Mouse (Mus musculus) MEL (cell line): ENCODE measurements around the gene Plekhg1. TPM values are rescaled to one million over a fixed set of nuclear protein-coding genes. Genes with fewer than 3 reads are reported as not detected.

Experiments used
- DNase-seq: peaks from one replicate; pipeline ENCODE4 v3.0.0; 2011; ENCODE audit warnings: low read depth, low spot score
- H3K27ac ChIP-seq: 2 replicates; pipeline ENCODE4 v1.5.1; 2012; ENCODE audit warnings: low read depth, mild to moderate bottlenecking, control low read depth, low read length, moderate library complexity; ENCODE audit not compliant: control insufficient read depth
- H3K27me3 ChIP-seq, 2 experiments: fragments of 150-350 bp in 1 of 2; sonication (generic) in 1 of 2; 2 replicates each; pipeline ENCODE4 v1.6.1; 2012; ENCODE audit warnings: low read length in 2 of 2, mild to moderate bottlenecking in 2 of 2, improper control_type of control experiment in 1 of 2, moderate library complexity in 1 of 2; ENCODE audit not compliant: insufficient read depth in 2 of 2, control insufficient read depth in 1 of 2
- H3K36me3 ChIP-seq, 2 experiments: 2 replicates each; pipeline ENCODE4 v1.6.1; 2012 to 2014; ENCODE audit warnings: low read length in 2 of 2, improper control_type of control experiment in 1 of 2, inconsistent platforms in 1 of 2, mild to moderate bottlenecking in 1 of 2; ENCODE audit not compliant: insufficient read depth in 2 of 2, control insufficient read depth in 1 of 2
- H3K4me1 ChIP-seq, 2 experiments: fragments of 150-350 bp in 1 of 2; sonication (generic) in 1 of 2; 2 replicates each; pipeline ENCODE4 v1.6.1; 2012; ENCODE audit warnings: low read length in 2 of 2, improper control_type of control experiment in 1 of 2, mild to moderate bottlenecking in 1 of 2; ENCODE audit not compliant: insufficient read depth in 2 of 2, control insufficient read depth in 1 of 2
- H3K4me3 ChIP-seq, 2 experiments: fragments of 150-350 bp in 1 of 2; sonication (generic) in 1 of 2; 2 replicates each; pipeline ENCODE4 v1.5.1; 2012; ENCODE audit warnings: low read depth in 2 of 2, low read length in 2 of 2, mild to moderate bottlenecking in 2 of 2, moderate library complexity in 2 of 2, control low read depth in 1 of 2, improper control_type of control experiment in 1 of 2; ENCODE audit not compliant: control insufficient read depth in 1 of 2, insufficient read depth in 1 of 2
- H3K79me2 ChIP-seq: 2 replicates; pipeline ENCODE4 v1.6.1; 2012; ENCODE audit warnings: mild to moderate bottlenecking, low read length, moderate library complexity; ENCODE audit not compliant: control insufficient read depth, poor library complexity, insufficient read depth
- H3K9ac ChIP-seq: 2 replicates; pipeline ENCODE4 v1.6.1; 2012; ENCODE audit warnings: low read depth, mild to moderate bottlenecking, control low read depth, low read length, moderate library complexity; ENCODE audit not compliant: control insufficient read depth, poor library complexity, severe bottlenecking
- H3K9me3 ChIP-seq: fragments of 150-350 bp; sonication (generic); replicated peaks from 2 replicates; pipeline ENCODE4 v1.6.1; 2012; ENCODE audit warnings: mild to moderate bottlenecking, low read length, improper control_type of control experiment, moderate library complexity; ENCODE audit not compliant: insufficient read depth
- BHLHE40 ChIP-seq: IDR thresholded peaks from 2 replicates; pipeline ENCODE4 v1.6.1; 2012; ENCODE audit warnings: low read depth, mild to moderate bottlenecking, inconsistent platforms, low read length, improper control_type of control experiment, borderline replicate concordance
- CTCF ChIP-seq, 3 experiments: IDR thresholded peaks in 2 of 3; conservative IDR thresholded peaks in 1 of 3; 2 replicates each; pipeline ENCODE4 v1.5.1; 2011 to 2012; ENCODE audit warnings: low read length in 3 of 3, low read depth in 2 of 3, mild to moderate bottlenecking in 2 of 3, improper control_type of control experiment in 1 of 3, inconsistent platforms in 1 of 3, mixed read lengths in 1 of 3, moderate library complexity in 1 of 3; ENCODE audit not compliant: control insufficient read depth in 1 of 3, insufficient read depth in 1 of 3, poor library complexity in 1 of 3, severe bottlenecking in 1 of 3
- ELF1 ChIP-seq: IDR thresholded peaks from 2 replicates; pipeline ENCODE4 v1.6.1; 2014; ENCODE audit warnings: low read depth, mild to moderate bottlenecking, inconsistent platforms, low read length, improper control_type of control experiment, moderate library complexity
- EP300 ChIP-seq, 2 experiments: IDR thresholded peaks; 2 replicates each; pipeline ENCODE4 v1.6.1; 2011; ENCODE audit warnings: improper control_type of control experiment in 2 of 2, low read length in 2 of 2, low read depth in 1 of 2, mild to moderate bottlenecking in 1 of 2
- GATA1 ChIP-seq: IDR thresholded peaks from 2 replicates; pipeline ENCODE4 v1.6.1; 2011; ENCODE audit warnings: low read depth, low read length, improper control_type of control experiment
- JUND ChIP-seq: IDR thresholded peaks from 2 replicates; pipeline ENCODE4 v1.6.1; 2011; ENCODE audit warnings: low read depth, mild to moderate bottlenecking, improper control_type of control experiment, low read length
- MAFK ChIP-seq: IDR thresholded peaks from 2 replicates; pipeline ENCODE4 v1.6.1; 2011; ENCODE audit warnings: low read depth, mild to moderate bottlenecking, low read length, improper control_type of control experiment, borderline replicate concordance
- MEF2A ChIP-seq: IDR thresholded peaks from 2 replicates; pipeline ENCODE4 v1.6.1; 2014; ENCODE audit warnings: low read depth, mild to moderate bottlenecking, inconsistent platforms, low read length, improper control_type of control experiment; ENCODE audit not compliant: poor library complexity, insufficient replicate concordance, severe bottlenecking; ENCODE audit errors: extremely low read depth
- MYC ChIP-seq: IDR thresholded peaks from 2 replicates; pipeline ENCODE4 v1.6.1; 2011; ENCODE audit warnings: low read depth, mild to moderate bottlenecking, low read length, improper control_type of control experiment, moderate library complexity
- NRF1 ChIP-seq: IDR thresholded peaks from 2 replicates; pipeline ENCODE4 v1.6.1; 2014; ENCODE audit warnings: low read depth, mild to moderate bottlenecking, inconsistent platforms, low read length, improper control_type of control experiment, moderate library complexity; ENCODE audit not compliant: poor library complexity, insufficient read depth, severe bottlenecking
- POLR2AphosphoS2 ChIP-seq: IDR thresholded peaks from 2 replicates; pipeline ENCODE4 v1.6.1; 2011; ENCODE audit warnings: low read length, improper control_type of control experiment
- POLR2AphosphoS5 ChIP-seq: IDR thresholded peaks from 2 replicates; pipeline ENCODE4 v1.6.1; 2012; ENCODE audit warnings: low read depth, borderline replicate concordance, mild to moderate bottlenecking, inconsistent platforms, low read length, moderate library complexity, mixed read lengths
- RAD21 ChIP-seq: IDR thresholded peaks from 2 replicates; pipeline ENCODE4 v1.6.1; 2011; ENCODE audit warnings: mild to moderate bottlenecking, low read depth, low read length, improper control_type of control experiment
- TAL1 ChIP-seq: IDR thresholded peaks from 2 replicates; pipeline ENCODE4 v1.6.1; 2012; ENCODE audit warnings: mild to moderate bottlenecking, inconsistent platforms, low read length, moderate library complexity, mixed read lengths
- TBP ChIP-seq: IDR thresholded peaks from 2 replicates; pipeline ENCODE4 v1.8.0; 2011; ENCODE audit warnings: low read depth, low read length, improper control_type of control experiment
- TCF12 ChIP-seq: IDR thresholded peaks from 2 replicates; pipeline ENCODE4 v1.6.1; 2014; ENCODE audit warnings: low read depth, mild to moderate bottlenecking, inconsistent platforms, low read length, improper control_type of control experiment, moderate library complexity
- UBTF ChIP-seq: IDR thresholded peaks from 2 replicates; pipeline ENCODE4 v1.6.1; 2012; ENCODE audit warnings: low read depth, mild to moderate bottlenecking, inconsistent platforms, low read length, improper control_type of control experiment, moderate library complexity, borderline replicate concordance; ENCODE audit not compliant: insufficient read depth
- USF1 ChIP-seq: IDR thresholded peaks from 2 replicates; pipeline ENCODE4 v1.6.1; 2014; ENCODE audit warnings: low read depth, mild to moderate bottlenecking, inconsistent platforms, low read length, improper control_type of control experiment, moderate library complexity
- USF2 ChIP-seq, 2 experiments: IDR thresholded peaks; 2 replicates each; pipeline ENCODE4 v1.6.1; 2011 to 2012; ENCODE audit warnings: improper control_type of control experiment in 2 of 2, low read length in 2 of 2, borderline replicate concordance in 1 of 2, inconsistent platforms in 1 of 2, low read depth in 1 of 2, mild to moderate bottlenecking in 1 of 2; ENCODE audit not compliant: insufficient read depth in 1 of 2
- ZC3H11A ChIP-seq: IDR thresholded peaks from 2 replicates; pipeline ENCODE4 v1.6.1; 2012; ENCODE audit warnings: low read depth, mild to moderate bottlenecking, inconsistent platforms, low read length, improper control_type of control experiment
- ZKSCAN1 ChIP-seq: IDR thresholded peaks from 2 replicates; pipeline ENCODE4 v1.6.1; 2012; ENCODE audit warnings: low read depth, mild to moderate bottlenecking, inconsistent platforms, low read length, improper control_type of control experiment, moderate library complexity
- polyA plus RNA-seq, 2 experiments: library from polyadenylated mRNA; stranded (reverse) in 1 of 2; unstranded in 1 of 2; fragments of >175 nt in 1 of 2; fragments of >200 nt in 1 of 2; gene quantifications; 2 replicates each; pipeline versions ENCODE4 v1.2.1 to v1.2.4; 2012; ENCODE audit warnings: low replicate concordance in 2 of 2, low read depth in 1 of 2; ENCODE audit not compliant: insufficient read length in 2 of 2, insufficient read depth in 1 of 2, missing spikeins in 1 of 2
- total RNA-seq: library from RNA; depleted of rRNA; stranded (reverse); fragments of 300-350 nt; gene quantifications from 2 replicates; pipeline ENCODE4 v1.2.3, GENCODE M21; 2012

The Plekhg1 gene
- total and polyA plus RNA-seq, 3 experiments: 0.01 TPM; not detected in 2

- no peaks in the 10 kb centered on the region for H3K27me3 ChIP-seq
- no peak for TF ChIP-seq TAL1
- no peak for TF ChIP-seq JUND
- TF ChIP-seq POLR2AphosphoS2: no peak
- TF ChIP-seq USF1: no peak
- no peak for TF ChIP-seq MEF2A
- TF ChIP-seq BHLHE40: no peak
- no peak for TF ChIP-seq MAFK
- TF ChIP-seq MYC: no peak
- TF ChIP-seq UBTF: no peak
- TF ChIP-seq NRF1: no peak
- no peak for TF ChIP-seq ZC3H11A
- no peak for TF ChIP-seq EP300 (IDR thresholded peaks at IDR 0.05; ENCODE audit: low read depth in 1 of 2, low read length in 2 of 2)
- TF ChIP-seq TCF12: no peak
- TF ChIP-seq TBP: no peak
These were observed 10.5 kb upstream of the Plekhg1 start for GRCm38 (mm10) chr10:3729666-3730065.

GRCm38 (mm10) chr10:3730314-3730713 is 9.8 kb upstream of the Plekhg1 start:
- Histone ChIP-seq H3K9me3 (no peaks in the 10 kb centered on the region), H3K36me3 (no peaks in the 10 kb centered on the region), H3K27me3 (no peaks in the 10 kb centered on the region), H3K4me3 (no peak overlapping the region), H3K27ac (no peak overlapping the region), H3K4me1 (no peaks in the 10 kb centered on the region), H3K79me2 (no peaks in the 10 kb centered on the region), H3K9ac (no peak overlapping the region)
- no peak for DNase-seq
- no peak for TF ChIP-seq EP300 (IDR thresholded peaks at IDR 0.05; ENCODE audit: low read depth in 1 of 2, low read length in 2 of 2)
- no peak for TF ChIP-seq JUND
- TF ChIP-seq POLR2AphosphoS2: no peak
- TF ChIP-seq USF1: no peak

More at GRCm38 (mm10) chr10:3729666-3730065, 10.5 kb upstream of the Plekhg1 start:
- DNase-seq: no peak
- no peak overlapping the region for H3K27ac ChIP-seq
- H3K79me2 ChIP-seq: no peaks in the 10 kb centered on the region
- H3K9ac ChIP-seq: no peak overlapping the region
- no peak overlapping the region for H3K4me3 ChIP-seq
- H3K36me3 ChIP-seq: no peaks in the 10 kb centered on the region
- H3K9me3 ChIP-seq: no peaks in the 10 kb centered on the region
- H3K4me1 ChIP-seq: no peaks in the 10 kb centered on the region

GRCm38 (mm10) chr10:3737034-3737433 is 3.1 kb upstream of the Plekhg1 start:
- no peaks in the 10 kb centered on the region for H3K79me2 ChIP-seq
- no peak overlapping the region for H3K4me3 ChIP-seq
- H3K9ac ChIP-seq: no peak overlapping the region
- no peak for TF ChIP-seq RAD21
- no peak for TF ChIP-seq USF2 (IDR thresholded peaks at IDR 0.05; ENCODE audit: borderline replicate concordance in 1 of 2, insufficient read depth in 1 of 2, low read depth in 1 of 2, low read length in 2 of 2)
- TF ChIP-seq USF1: no peak
- no peak for TF ChIP-seq UBTF
- TF ChIP-seq MEF2A: no peak
- no peak for TF ChIP-seq ZKSCAN1
- no peak for TF ChIP-seq CTCF (IDR thresholded peaks at IDR 0.05 in 2 of 3, conservative IDR thresholded peaks at IDR 0.05 in 1 of 3; ENCODE audit: control insufficient read depth in 1 of 3, insufficient read depth in 1 of 3, low read depth in 2 of 3, low read length in 3 of 3, poor library complexity in 1 of 3, severe bottlenecking in 1 of 3)
- no peak for TF ChIP-seq NRF1
- TF ChIP-seq JUND: no peak
- no peak for TF ChIP-seq POLR2AphosphoS5
- TF ChIP-seq ELF1: no peak
- no peak for TF ChIP-seq ZC3H11A
- no peak for TF ChIP-seq GATA1
- TF ChIP-seq TCF12: no peak
- no peaks in the 10 kb centered on the region for H3K27me3 ChIP-seq
- H3K9me3 ChIP-seq: no peaks in the 10 kb centered on the region
- no peak overlapping the region for H3K27ac ChIP-seq
- no peaks in the 10 kb centered on the region for H3K36me3 ChIP-seq
- H3K4me1 ChIP-seq: no peaks in the 10 kb centered on the region
- no peak for DNase-seq
